Mouse (Mus musculus): ENCODE data around the gene Acads. TPM values are rescaled to one million over a fixed set of nuclear protein-coding genes. Genes with fewer than 3 reads are reported as not detected.
"Not testable (repeated sequence)": the region's sequence is repeated elsewhere in the genome, so short reads cannot be mapped to it uniquely, and the experiment has no call there.

The Acads gene
- polyA plus RNA-seq, 1 experiment from 2014 or later = 53.3 TPM

GRCm38 (mm10) chr5:115117467-115117866 lies 1.7 kb downstream of the Acads start:
- H3K27me3 ChIP-seq (ENCODE audit: control insufficient read depth, insufficient read depth, low read length) = no peaks in the 10 kb centered on the region
- no peak for ATAC-seq (ENCODE audit: insufficient read depth, low FRiP score)
- H3K9me3 ChIP-seq (replicated peaks; ENCODE audit: control insufficient read depth, low read length) = no peaks in the 10 kb centered on the region
- H3K4me2 ChIP-seq (ENCODE audit: low read depth, low read length) = no peak overlapping the region
- peaks cover 6% of the 10 kb centered on the region; the same call in 1 of the 2 replicates for H3K4me1 ChIP-seq (ENCODE audit: control insufficient read depth, insufficient read depth, low read length)
- peaks cover 10% of the 10 kb centered on the region for H3K36me3 ChIP-seq (ENCODE audit: control insufficient read depth, insufficient read depth, low read length)
- H3K4me3 ChIP-seq (replicated peaks; ENCODE audit: low read length) = no peak overlapping the region
- WGBS = 81% methylated on average over 13 of the region's 13 CpGs
- no peak overlapping the region for H3K9ac ChIP-seq (ENCODE audit: low read length)
- no peak overlapping the region for H3K27ac ChIP-seq (ENCODE audit: low read length)

GRCm38 (mm10) chr5:115116426-115116825 lies 2.7 kb downstream of the Acads start:
- no peak overlapping the region for H3K27ac ChIP-seq (ENCODE audit: low read length)
- 89% methylated on average over 3 of the region's 3 CpGs for WGBS
- no peaks in the 10 kb centered on the region for H3K9me3 ChIP-seq (replicated peaks; ENCODE audit: control insufficient read depth, low read length)
- H3K4me3 ChIP-seq (replicated peaks; ENCODE audit: low read length) = no peak overlapping the region
- peaks cover 10% of the 10 kb centered on the region for H3K36me3 ChIP-seq (ENCODE audit: control insufficient read depth, insufficient read depth, low read length)
- H3K4me2 ChIP-seq (ENCODE audit: low read depth, low read length) = no peak overlapping the region
- no peaks in the 10 kb centered on the region for H3K27me3 ChIP-seq (ENCODE audit: control insufficient read depth, insufficient read depth, low read length)
- no peak overlapping the region for H3K9ac ChIP-seq (ENCODE audit: low read length)
- peaks cover 6% of the 10 kb centered on the region; the same call in 1 of the 2 replicates for H3K4me1 ChIP-seq (ENCODE audit: control insufficient read depth, insufficient read depth, low read length)
- ATAC-seq (ENCODE audit: insufficient read depth, low FRiP score) = no peak

GRCm38 (mm10) chr5:115114501-115114900 lies 4.6 kb downstream of the Acads start:
- Histone ChIP-seq H3K9me3 (replicated peaks; ENCODE audit: control insufficient read depth, low read length) (no peaks in the 10 kb centered on the region), H3K4me3 (replicated peaks; ENCODE audit: low read length) (no peak overlapping the region), H3K4me1 (ENCODE audit: control insufficient read depth, insufficient read depth, low read length) (peaks cover 5% of the 10 kb centered on the region; the same call in 1 of the 2 replicates), H3K36me3 (ENCODE audit: control insufficient read depth, insufficient read depth, low read length) (peaks cover 10% of the 10 kb centered on the region), H3K9ac (ENCODE audit: low read length) (no peak overlapping the region), H3K4me2 (ENCODE audit: low read depth, low read length) (no peak overlapping the region), H3K27ac (ENCODE audit: low read length) (no peak overlapping the region), H3K27me3 (ENCODE audit: control insufficient read depth, insufficient read depth, low read length) (no peaks in the 10 kb centered on the region)
- no peak for ATAC-seq (ENCODE audit: insufficient read depth, low FRiP score)
- 92% methylated on average over 8 of the region's 8 CpGs for WGBS

GRCm38 (mm10) chr5:115113244-115113643 lies 5.9 kb downstream of the Acads start:
- no peaks in the 10 kb centered on the region for H3K9me3 ChIP-seq (replicated peaks; ENCODE audit: control insufficient read depth, low read length)
- H3K4me1 ChIP-seq (ENCODE audit: control insufficient read depth, insufficient read depth, low read length) = no peaks in the 10 kb centered on the region
- ATAC-seq (ENCODE audit: insufficient read depth, low FRiP score) = no peak
- no peak overlapping the region for H3K9ac ChIP-seq (ENCODE audit: low read length)
- H3K27me3 ChIP-seq (ENCODE audit: control insufficient read depth, insufficient read depth, low read length) = no peaks in the 10 kb centered on the region
- H3K4me2 ChIP-seq (ENCODE audit: low read depth, low read length) = no peak overlapping the region
- WGBS = 96% methylated on average over 12 of the region's 12 CpGs
- H3K36me3 ChIP-seq (ENCODE audit: control insufficient read depth, insufficient read depth, low read length) = peaks cover 10% of the 10 kb centered on the region
- no peak overlapping the region for H3K27ac ChIP-seq (ENCODE audit: low read length)
- H3K4me3 ChIP-seq (replicated peaks; ENCODE audit: low read length) = no peak overlapping the region

GRCm38 (mm10) chr5:115111156-115111555 lies 8.0 kb downstream of the Acads start:
- 0 out of 2 replicates have a peak, but pooled peaks cover 3% of the 10 kb centered on the region for H3K36me3 ChIP-seq (ENCODE audit: control insufficient read depth, insufficient read depth, low read length)
- H3K9ac ChIP-seq (ENCODE audit: low read length) = no peak overlapping the region
- WGBS = 87% methylated on average over 8 of the region's 8 CpGs
- no peaks in the 10 kb centered on the region for H3K27me3 ChIP-seq (ENCODE audit: control insufficient read depth, insufficient read depth, low read length)
- no peak overlapping the region for H3K4me3 ChIP-seq (replicated peaks; ENCODE audit: low read length)
- no peak for ATAC-seq (ENCODE audit: insufficient read depth, low FRiP score)
- no peaks in the 10 kb centered on the region for H3K4me1 ChIP-seq (ENCODE audit: control insufficient read depth, insufficient read depth, low read length)
- no peak overlapping the region for H3K27ac ChIP-seq (ENCODE audit: low read length)
- H3K4me2 ChIP-seq (ENCODE audit: low read depth, low read length) = no peak overlapping the region
- H3K9me3 ChIP-seq (replicated peaks; ENCODE audit: control insufficient read depth, low read length) = no peaks in the 10 kb centered on the region

- not testable (repeated sequence) for H3K4me2 ChIP-seq (ENCODE audit: low read depth, low read length); H3K4me1 ChIP-seq (ENCODE audit: control insufficient read depth, insufficient read depth, low read length); H3K27ac ChIP-seq (ENCODE audit: low read length); H3K9ac ChIP-seq (ENCODE audit: low read length); H3K27me3 ChIP-seq (ENCODE audit: control insufficient read depth, insufficient read depth, low read length); H3K9me3 ChIP-seq (replicated peaks; ENCODE audit: control insufficient read depth, low read length); ATAC-seq (ENCODE audit: insufficient read depth, low FRiP score); H3K4me3 ChIP-seq (replicated peaks; ENCODE audit: low read length)
- H3K36me3 ChIP-seq (ENCODE audit: control insufficient read depth, insufficient read depth, low read length) = peaks cover 16% of the 10 kb centered on the region; the same call in 1 of the 2 replicates
- WGBS = 93% methylated on average over 23 of the region's 23 CpGs
Observed at GRCm38 (mm10) chr5:115103253-115103652, 15.9 kb downstream of the Acads start.

- Histone ChIP-seq H3K9ac (ENCODE audit: low read length) (no peak overlapping the region), H3K4me2 (ENCODE audit: low read depth, low read length) (no peak overlapping the region), H3K27ac (ENCODE audit: low read length) (no peak overlapping the region), H3K9me3 (replicated peaks; ENCODE audit: control insufficient read depth, low read length) (no peaks in the 10 kb centered on the region), H3K4me3 (replicated peaks; ENCODE audit: low read length) (no peak overlapping the region), H3K36me3 (ENCODE audit: control insufficient read depth, insufficient read depth, low read length) (peaks cover 20% of the 10 kb centered on the region; the same call in 1 of the 2 replicates), H3K27me3 (ENCODE audit: control insufficient read depth, insufficient read depth, low read length) (no peaks in the 10 kb centered on the region), H3K4me1 (ENCODE audit: control insufficient read depth, insufficient read depth, low read length) (no peaks in the 10 kb centered on the region)
- no peak for ATAC-seq (ENCODE audit: insufficient read depth, low FRiP score)
- 81% methylated on average over 2 of the region's 2 CpGs for WGBS
Observed at GRCm38 (mm10) chr5:115102231-115102630, 16.9 kb downstream of the Acads start.

GRCm38 (mm10) chr5:115100473-115100872 lies 18.7 kb downstream of the Acads start:
- no peak overlapping the region for H3K9ac ChIP-seq (ENCODE audit: low read length)
- no peaks in the 10 kb centered on the region for H3K4me1 ChIP-seq (ENCODE audit: control insufficient read depth, insufficient read depth, low read length)
- no peaks in the 10 kb centered on the region for H3K27me3 ChIP-seq (ENCODE audit: control insufficient read depth, insufficient read depth, low read length)
- H3K36me3 ChIP-seq (ENCODE audit: control insufficient read depth, insufficient read depth, low read length) = peaks cover 26% of the 10 kb centered on the region; the same call in 1 of the 2 replicates
- no peak overlapping the region for H3K27ac ChIP-seq (ENCODE audit: low read length)
- no peaks in the 10 kb centered on the region for H3K9me3 ChIP-seq (replicated peaks; ENCODE audit: control insufficient read depth, low read length)
- 83% methylated on average over 6 of the region's 6 CpGs for WGBS
- no peak overlapping the region for H3K4me2 ChIP-seq (ENCODE audit: low read depth, low read length)
- no peak for ATAC-seq (ENCODE audit: insufficient read depth, low FRiP score)
- H3K4me3 ChIP-seq (replicated peaks; ENCODE audit: low read length) = no peak overlapping the region

- ATAC-seq (ENCODE audit: insufficient read depth, low FRiP score) = no peak
- Histone ChIP-seq H3K9ac (ENCODE audit: low read length) (no peak overlapping the region), H3K36me3 (ENCODE audit: control insufficient read depth, insufficient read depth, low read length) (peaks cover 31% of the 10 kb centered on the region; the same call in 1 of the 2 replicates), H3K4me3 (replicated peaks; ENCODE audit: low read length) (no peak overlapping the region), H3K27me3 (ENCODE audit: control insufficient read depth, insufficient read depth, low read length) (no peaks in the 10 kb centered on the region), H3K27ac (ENCODE audit: low read length) (no peak overlapping the region), H3K9me3 (replicated peaks; ENCODE audit: control insufficient read depth, low read length) (no peaks in the 10 kb centered on the region), H3K4me2 (ENCODE audit: low read depth, low read length) (no peak overlapping the region), H3K4me1 (ENCODE audit: control insufficient read depth, insufficient read depth, low read length) (no peaks in the 10 kb centered on the region)
- 75% methylated on average over 9 of the region's 9 CpGs for WGBS
Observed at GRCm38 (mm10) chr5:115099991-115100390, 19.2 kb downstream of the Acads start.
